Mouse (Mus musculus): Measurements from ENCODE around the gene Ncf1.

The Ncf1 gene

GRCm38 (mm10) chr5:134244890-134245289 lies 15.5 kb upstream of the Ncf1 start:
- DNase-seq (ENCODE audit: low spot score in 2 of 2): no peak

- DNase-seq (ENCODE audit: low spot score in 2 of 2): no peak
Measured at GRCm38 (mm10) chr5:134243661-134244436, 14.4 kb upstream of the Ncf1 start.

GRCm38 (mm10) chr5:134241831-134242230 lies 12.4 kb upstream of the Ncf1 start:
- DNase-seq (ENCODE audit: low spot score in 2 of 2): no peak

GRCm38 (mm10) chr5:134237936-134238760 lies 8.7 kb upstream of the Ncf1 start:
- no peak for DNase-seq (ENCODE audit: low spot score in 2 of 2)

GRCm38 (mm10) chr5:134237508-134237907 lies 8.1 kb upstream of the Ncf1 start:
- no peak for DNase-seq (ENCODE audit: low spot score in 2 of 2)

GRCm38 (mm10) chr5:134236796-134237195 lies 7.4 kb upstream of the Ncf1 start:
- no peak for DNase-seq (ENCODE audit: low spot score in 2 of 2)

- no peak for DNase-seq (ENCODE audit: low spot score in 2 of 2)
Measured at GRCm38 (mm10) chr5:134236241-134236640, 6.8 kb upstream of the Ncf1 start.

- peak in 1 of 2 experiments; percentile 55 for DNase-seq (ENCODE audit: low spot score in 2 of 2)
Measured at GRCm38 (mm10) chr5:134235111-134235510, 5.7 kb upstream of the Ncf1 start.

- no peak for DNase-seq (ENCODE audit: low spot score in 2 of 2)
Measured at GRCm38 (mm10) chr5:134234205-134234604, 4.8 kb upstream of the Ncf1 start.

GRCm38 (mm10) chr5:134233244-134233651 lies 3.8 kb upstream of the Ncf1 start:
- no peak for DNase-seq (ENCODE audit: low spot score in 2 of 2)

- no peak for DNase-seq (ENCODE audit: low spot score in 2 of 2)
Measured at GRCm38 (mm10) chr5:134232568-134232967, 3.1 kb upstream of the Ncf1 start.

GRCm38 (mm10) chr5:134232111-134232510 lies 2.7 kb upstream of the Ncf1 start:
- no peak for DNase-seq (ENCODE audit: low spot score in 2 of 2)

- DNase-seq (ENCODE audit: low spot score in 2 of 2): no peak
Measured at GRCm38 (mm10) chr5:134231376-134231775, 2.0 kb upstream of the Ncf1 start.

- no peak for DNase-seq (ENCODE audit: low spot score in 2 of 2)
Measured at GRCm38 (mm10) chr5:134228249-134228638, 1.2 kb downstream of the Ncf1 start.

GRCm38 (mm10) chr5:134227574-134228248 lies 1.7 kb downstream of the Ncf1 start:
- no peak for DNase-seq (ENCODE audit: low spot score in 2 of 2)

- DNase-seq (ENCODE audit: low spot score in 2 of 2): no peak
Measured at GRCm38 (mm10) chr5:134226946-134227345, 2.5 kb downstream of the Ncf1 start.

GRCm38 (mm10) chr5:134225110-134225901 lies 4.1 kb downstream of the Ncf1 start:
- no peak for DNase-seq (ENCODE audit: low spot score in 2 of 2)

- DNase-seq (ENCODE audit: low spot score in 2 of 2): no peak
Measured at GRCm38 (mm10) chr5:134221708-134222150, 7.7 kb downstream of the Ncf1 start.

GRCm38 (mm10) chr5:134221278-134221677 lies 8.1 kb downstream of the Ncf1 start:
- no peak for DNase-seq (ENCODE audit: low spot score in 2 of 2)

- no peak for DNase-seq (ENCODE audit: low spot score in 2 of 2)
Measured at GRCm38 (mm10) chr5:134217900-134218299, 11.5 kb downstream of the Ncf1 start.

GRCm38 (mm10) chr5:134214021-134214806 lies 15.2 kb downstream of the Ncf1 start:
- DNase-seq (ENCODE audit: low spot score in 2 of 2): no peak
